Mouse (Mus musculus): ENCODE data around the gene Icos.

Gene Icos

GRCm38 (mm10) chr1:60967521-60967920 is 10.2 kb upstream of the Icos start:
- DNase-seq, result no peak

- DNase-seq, result no peak
Measured at GRCm38 (mm10) chr1:60970846-60971245, 6.9 kb upstream of the Icos start.

- DNase-seq, result no peak
Measured at GRCm38 (mm10) chr1:60974221-60974620, 3.5 kb upstream of the Icos start.

GRCm38 (mm10) chr1:60975646-60976294 is 2.0 kb upstream of the Icos start:
- DNase-seq, result no peak

- no peak for DNase-seq
Measured at GRCm38 (mm10) chr1:60979126-60979842, 1.6 kb downstream of the Icos start.

- no peak for DNase-seq
Measured at GRCm38 (mm10) chr1:60979843-60980235, 2.1 kb downstream of the Icos start.

GRCm38 (mm10) chr1:60985075-60985474 is 7.3 kb downstream of the Icos start:
- no peak for DNase-seq

GRCm38 (mm10) chr1:60986141-60986540 is 8.4 kb downstream of the Icos start:
- no peak for DNase-seq

GRCm38 (mm10) chr1:60989086-60989485 is 11.4 kb downstream of the Icos start:
- no peak for DNase-seq

GRCm38 (mm10) chr1:60990305-60990704 is 12.6 kb downstream of the Icos start:
- DNase-seq, result no peak

- DNase-seq, result no peak
Measured at GRCm38 (mm10) chr1:60998008-60998557, 20.4 kb downstream of the Icos start.

GRCm38 (mm10) chr1:60998689-60999088 is 21.0 kb downstream of the Icos start:
- no peak for DNase-seq

GRCm38 (mm10) chr1:61001786-61002354 is 24.1 kb downstream of the Icos start:
- no peak for DNase-seq

- DNase-seq, result no peak
Measured at GRCm38 (mm10) chr1:61006229-61006628, 28.5 kb downstream of the Icos start.

- no peak for DNase-seq
Measured at GRCm38 (mm10) chr1:61007516-61007915, 29.8 kb downstream of the Icos start.

GRCm38 (mm10) chr1:61016578-61017118 is 38.9 kb downstream of the Icos start:
- DNase-seq, result no peak

- no peak for DNase-seq
Measured at GRCm38 (mm10) chr1:61026712-61027111, 49.0 kb downstream of the Icos start.

- no peak for DNase-seq
Measured at GRCm38 (mm10) chr1:61027519-61027918, 49.8 kb downstream of the Icos start.

GRCm38 (mm10) chr1:61029919-61030318 is 52.2 kb downstream of the Icos start:
- DNase-seq, result no peak

GRCm38 (mm10) chr1:61030532-61030931 is 52.8 kb downstream of the Icos start:
- no peak for DNase-seq

- no peak for DNase-seq
Measured at GRCm38 (mm10) chr1:61035270-61035669, 57.5 kb downstream of the Icos start.

GRCm38 (mm10) chr1:61038223-61038622 is 60.5 kb downstream of the Icos start:
- DNase-seq, result no peak

GRCm38 (mm10) chr1:61039310-61039709 is 61.6 kb downstream of the Icos start:
- no peak for DNase-seq

GRCm38 (mm10) chr1:61040401-61040800 is 62.7 kb downstream of the Icos start:
- DNase-seq, result no peak

Data from kidney, adult 11 months (tissue).